Comparison of ENCODE assay signal across 8 mouse cellular contexts in the genomic region with DNA sequence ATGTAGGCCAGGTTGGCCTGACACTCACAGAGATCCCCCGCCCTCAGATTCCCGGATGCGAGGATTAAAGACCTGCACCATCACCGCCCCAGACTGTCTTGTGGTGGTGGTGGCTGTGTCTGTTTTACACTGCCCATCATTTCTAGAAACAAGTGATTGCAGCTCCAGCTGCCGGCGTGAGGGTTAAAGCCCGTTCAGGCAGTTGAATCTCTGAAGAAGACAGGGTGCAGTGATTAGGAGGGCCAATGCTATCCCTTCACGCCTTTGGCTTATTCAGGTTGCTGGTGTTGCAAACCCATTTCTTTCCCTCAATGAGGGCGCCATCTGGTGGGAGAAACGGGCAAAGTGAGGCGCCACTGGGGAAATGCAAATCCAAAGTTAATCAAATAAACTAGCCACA.
DNase-seq lines count a peak whose midpoint lies in the region; ATAC-seq and TF ChIP-seq lines count a peak whose summit lies in the region.

No protein-coding gene starts in this region.

- H3K27ac ChIP-seq in forebrain, embryonic 16.5 days (ENCODE audit: low read length): no peak overlapping the region
- no peak overlapping the region for H3K27ac ChIP-seq in hindbrain, embryonic 14.5 days
- H3K27ac ChIP-seq in left cerebral cortex, adult 2 months: no peak overlapping the region
- no peak overlapping the region for H3K27ac ChIP-seq in midbrain, embryonic 15.5 days

- peak; percentile 88 for TF ChIP-seq CTCF in left cerebral cortex, adult 2 months (IDR thresholded peaks at IDR 0.05)

- H3K9me3 ChIP-seq in forebrain, embryonic 16.5 days (ENCODE audit: control insufficient read depth, low read length): no peaks in the 10 kb centered on the region
- no peaks in the 10 kb centered on the region for H3K9me3 ChIP-seq in hindbrain, embryonic 14.5 days (ENCODE audit: control insufficient read depth, low read length)
- no peaks in the 10 kb centered on the region for H3K9me3 ChIP-seq in midbrain, embryonic 15.5 days

- H3K36me3 ChIP-seq in forebrain, embryonic 16.5 days (ENCODE audit: control insufficient read depth, insufficient read depth): no peaks in the 10 kb centered on the region
- no peaks in the 10 kb centered on the region for H3K36me3 ChIP-seq in hindbrain, embryonic 14.5 days (replicated peaks; ENCODE audit: control insufficient read depth, insufficient read depth)
- H3K36me3 ChIP-seq in midbrain, embryonic 15.5 days (replicated peaks): no peaks in the 10 kb centered on the region

- no peak overlapping the region for H3K4me3 ChIP-seq in forebrain, embryonic 16.5 days (replicated peaks; ENCODE audit: low read length)
- H3K4me3 ChIP-seq in hindbrain, embryonic 14.5 days (replicated peaks; ENCODE audit: low read length): no peak overlapping the region
- H3K4me3 ChIP-seq in left cerebral cortex, adult 2 months: no peak overlapping the region
- H3K4me3 ChIP-seq in midbrain, embryonic 15.5 days: no peak overlapping the region

- WGBS in forebrain, embryonic 16.5 days: 29% methylated on average over 11 of the region's 11 CpGs
- WGBS in hindbrain, embryonic 14.5 days: 32% methylated on average over 11 of the region's 11 CpGs
- 32% methylated on average over 11 of the region's 11 CpGs for WGBS in midbrain, embryonic 15.5 days

- no peak overlapping the region for H3K4me2 ChIP-seq in forebrain, embryonic 16.5 days (ENCODE audit: low read length)
- no peak overlapping the region for H3K4me2 ChIP-seq in hindbrain, embryonic 14.5 days (replicated peaks)
- 0 out of 2 replicates have a peak overlapping the region, but pooled peaks have one; percentile 14 for H3K4me2 ChIP-seq in midbrain, embryonic 15.5 days

- H3K9ac ChIP-seq in forebrain, embryonic 16.5 days (replicated peaks; ENCODE audit: low read depth, low read length): no peak overlapping the region
- no peak overlapping the region for H3K9ac ChIP-seq in hindbrain, embryonic 14.5 days
- no peak overlapping the region for H3K9ac ChIP-seq in midbrain, embryonic 15.5 days

- H3K27me3 ChIP-seq in forebrain, embryonic 16.5 days (replicated peaks; ENCODE audit: control insufficient read depth, insufficient read depth, low read length): no peaks in the 10 kb centered on the region
- H3K27me3 ChIP-seq in hindbrain, embryonic 14.5 days (ENCODE audit: control insufficient read depth, insufficient read depth, low read length): no peaks in the 10 kb centered on the region
- H3K27me3 ChIP-seq in midbrain, embryonic 15.5 days (replicated peaks): no peaks in the 10 kb centered on the region

- DNase-seq in NIH3T3 (ENCODE audit: low read depth): peak; percentile 86
- peak; percentile 76 for DNase-seq in hindbrain, embryonic 14.5 days (ENCODE audit: low spot score)
- peak; percentile 71 to 90 for DNase-seq in left cerebral cortex, adult 2 months (ENCODE audit: extremely low spot score in 1 of 2, low spot score in 2 of 2)
- DNase-seq in spleen, adult 12 weeks (ENCODE audit: low spot score): peak; percentile 9

- intact Hi-C loops in left cerebral cortex, adult 2 months (cut with DNase I): loop anchor here (5.0 kb wide), 1 partner anchor 1245 kb away; no protein-coding TSS in a partner anchor

- no peaks in the 10 kb centered on the region for H3K4me1 ChIP-seq in forebrain, embryonic 16.5 days (replicated peaks; ENCODE audit: control insufficient read depth, insufficient read depth, low read length)
- H3K4me1 ChIP-seq in hindbrain, embryonic 14.5 days (replicated peaks; ENCODE audit: control insufficient read depth, insufficient read depth, low read length): no peaks in the 10 kb centered on the region
- no peaks in the 10 kb centered on the region for H3K4me1 ChIP-seq in midbrain, embryonic 15.5 days

- ATAC-seq in cerebellum, adult (ENCODE audit: insufficient number of reproducible peaks, low FRiP score, low TSS enrichment): peak; percentile 69; the same call in 1 of the 2 replicates
- peak; percentile 67; the same call in 1 of the 2 replicates for ATAC-seq in forebrain, embryonic 16.5 days
- peak; percentile 17; the same call in 1 of the 2 replicates for ATAC-seq in hindbrain, embryonic 14.5 days (ENCODE audit: low FRiP score)
- ATAC-seq in midbrain, embryonic 15.5 days (replicated peaks): peak; percentile 83
- ATAC-seq in megakaryocyte-erythroid progenitor cell, adult 5-6 weeks (replicated peaks; ENCODE audit: low FRiP score, low TSS enrichment, poor library complexity, severe bottlenecking): no peak; the same call in 1 of the 2 replicates

Comparison
In these comparisons a context has a peak if more than half of its experiments do, and no peak if none do; other contexts are left out.
1. DNase-seq: peak in every context shown above with its lines; median percentile 86 in NIH3T3; 80 in left cerebral cortex, adult 2 months; 76 in hindbrain, embryonic 14.5 days; 9 in spleen, adult 12 weeks.